Mouse (Mus musculus) liver, embryonic 14.5 days (tissue): ENCODE measurements around the gene Ccdc66.

Source experiments
- CTCF ChIP-seq: IDR thresholded peaks from 2 replicates; pipeline ENCODE4 v1.5.1; 2016; ENCODE audit warnings: antibody characterized with exemption, low read depth, control low read depth
- EP300 ChIP-seq: IDR thresholded peaks from 2 replicates; pipeline ENCODE4 v1.6.1; 2016; ENCODE audit warnings: antibody characterized with exemption, low read depth

DNA sequence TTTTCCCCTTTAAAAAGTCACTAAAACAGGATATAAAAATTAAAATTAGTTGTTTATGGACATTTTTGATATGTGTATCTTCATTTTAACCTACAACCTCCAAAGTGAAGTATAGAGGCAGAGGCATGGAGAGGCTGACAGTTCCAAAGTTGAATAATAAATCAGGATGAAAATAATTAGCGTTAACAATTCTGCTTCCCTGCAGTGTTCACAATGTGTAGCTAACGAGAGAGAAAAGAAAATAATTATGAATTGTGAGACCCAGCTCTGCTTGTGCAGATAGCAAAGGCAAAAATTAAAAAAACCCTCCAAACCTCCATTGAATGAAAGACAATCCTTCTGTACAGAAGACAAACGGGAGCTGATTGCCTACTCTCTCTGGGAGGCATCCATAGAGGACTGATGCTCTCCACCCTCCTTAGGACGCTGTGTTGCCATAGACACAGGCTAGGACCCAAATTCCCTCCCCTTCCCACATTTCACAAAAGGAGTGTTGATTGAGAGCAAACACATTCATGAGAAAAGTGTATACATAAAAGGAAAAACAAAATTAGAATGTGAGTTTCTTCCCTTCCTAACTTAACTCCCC is 35.7 kb upstream of the Ccdc66 start:
- TF ChIP-seq CTCF, result no peak
- no peak for TF ChIP-seq EP300
